Mouse (Mus musculus): ENCODE results near the gene Csdc2.

DNA sequence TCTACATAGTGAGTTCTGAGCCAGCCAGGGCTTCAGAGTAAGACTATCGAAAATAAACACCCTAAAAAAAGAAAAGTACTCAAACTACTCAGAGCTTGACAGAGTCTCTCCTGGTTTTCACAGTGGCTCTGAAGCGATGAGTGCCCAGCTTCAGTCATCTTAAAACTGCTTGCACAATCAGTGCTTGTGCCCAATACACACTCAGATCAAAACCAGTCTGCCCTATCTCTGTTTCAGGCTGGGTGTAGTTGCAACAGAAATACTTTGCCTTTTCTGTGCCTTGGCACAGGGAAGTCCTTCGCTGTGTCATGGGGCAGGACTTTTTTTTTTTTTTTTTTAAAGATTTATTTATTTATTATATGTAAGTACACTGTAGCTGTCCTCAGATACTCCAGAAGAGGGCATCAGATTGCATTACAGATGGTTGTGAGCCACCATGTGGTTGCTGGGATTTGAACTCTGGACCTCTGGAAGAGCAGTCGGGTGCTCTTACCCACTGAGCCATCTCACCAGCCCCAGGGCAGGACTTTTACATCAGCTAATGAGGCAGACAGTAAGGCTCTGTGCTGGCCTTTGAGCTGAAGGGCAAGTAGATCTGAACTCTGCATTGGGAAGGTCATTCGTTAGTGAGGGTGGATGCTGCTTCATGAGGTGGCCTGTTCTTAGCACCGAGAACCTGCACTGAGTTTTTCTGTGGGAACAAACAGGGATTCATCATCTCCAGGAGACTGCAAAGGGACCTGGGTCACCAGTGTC lies 49.6 kb upstream of the Csdc2 start:
- TF ChIP-seq CTCF (IDR thresholded peaks at IDR 0.05; ENCODE audit: control insufficient read depth, insufficient read depth, low read length) (no peak), POLR2A (IDR thresholded peaks at IDR 0.05; ENCODE audit: borderline replicate concordance, control insufficient read depth, low read depth, low read length) (no peak)
